Mouse (Mus musculus) mature B cell (primary cell): Measurements from ENCODE around the gene Zdhhc9.

Experiments
- in situ Hi-C: fragments of 300-500 bp; cut with MboI; formaldehyde crosslinking; loops from 2 replicates; pipeline ENCODE4 v1.14.3; 2019

Zdhhc9 gene

DNA sequence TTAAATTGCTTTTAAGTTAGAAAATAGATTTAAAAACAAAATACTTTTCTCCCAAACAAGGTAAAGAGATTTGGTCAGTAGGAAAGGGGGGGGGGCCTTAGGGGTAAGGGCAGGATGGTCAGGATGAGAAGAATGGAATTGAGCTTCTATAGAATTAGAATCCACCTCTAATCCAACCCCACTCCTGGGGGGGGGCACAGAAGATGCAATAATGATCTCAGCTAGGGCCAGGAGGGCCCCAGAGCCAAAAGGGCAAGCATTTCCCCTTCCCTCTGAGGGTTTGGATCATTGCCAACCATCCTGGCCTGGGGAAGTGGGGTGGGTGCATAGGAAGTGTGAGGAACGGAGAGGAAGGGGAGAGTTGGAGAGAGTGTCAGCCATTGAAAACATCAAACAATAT lies 38.3 kb downstream of the Zdhhc9 start:
- in situ Hi-C loops: no loop called here

DNA sequence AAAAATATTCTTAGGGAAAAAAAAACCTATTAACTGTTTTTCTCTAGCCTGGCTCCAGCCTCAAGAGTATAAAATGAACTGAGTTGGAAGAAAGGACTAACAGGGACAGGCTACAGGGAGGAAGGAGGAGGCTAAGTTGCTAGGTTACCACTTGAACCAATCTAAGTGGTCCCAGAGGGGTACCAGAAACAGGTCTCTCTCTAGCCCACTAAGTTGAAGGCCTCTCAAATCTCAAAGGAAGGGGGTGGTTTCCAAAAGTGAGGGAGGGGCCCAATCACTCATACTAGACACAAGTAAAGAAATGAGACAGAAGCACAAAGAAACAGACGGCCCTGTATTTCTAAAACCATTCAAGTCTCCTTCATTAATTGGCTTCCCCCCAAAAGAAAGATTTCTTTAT lies 38.8 kb downstream of the Zdhhc9 start:
- in situ Hi-C loops: no loop called here

DNA sequence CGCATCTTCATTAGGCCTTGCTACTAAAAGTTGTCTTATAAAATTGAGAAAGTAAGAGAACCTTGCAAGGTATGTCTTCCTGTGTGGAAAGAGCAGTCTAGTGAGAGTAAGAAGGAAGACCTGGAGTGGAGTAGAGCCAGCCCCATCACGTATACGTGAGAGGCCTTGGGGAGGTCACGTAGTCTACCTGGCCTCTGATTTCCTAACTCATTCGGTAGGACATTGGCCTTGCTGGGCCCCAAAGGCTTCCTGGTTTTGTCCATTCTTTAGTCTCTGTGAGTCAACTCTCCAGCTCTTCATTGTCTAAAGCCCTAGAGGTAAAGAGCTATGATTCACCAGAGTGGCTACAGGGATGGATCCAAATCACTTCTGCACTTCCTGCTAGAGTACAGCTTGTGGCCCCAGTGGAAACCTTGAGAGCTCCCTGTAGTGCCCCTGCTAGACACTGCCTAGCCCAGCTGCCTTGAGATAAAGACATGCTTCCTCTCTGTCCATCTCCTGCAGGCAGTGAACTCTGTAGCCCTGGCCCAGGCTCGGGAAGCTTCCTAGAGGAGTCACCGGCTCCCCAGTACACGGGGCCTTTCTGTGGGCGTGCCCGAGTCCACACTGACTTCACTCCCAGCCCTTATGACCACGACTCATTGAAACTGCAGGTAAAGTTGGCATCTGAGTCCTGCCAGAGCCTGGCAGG lies 50.3 kb downstream of the Zdhhc9 start:
- in situ Hi-C loops: no loop called here

GRCm38 (mm10) chrX:48157396-48157795 lies 51.3 kb downstream of the Zdhhc9 start:
- in situ Hi-C loops: no loop called here

DNA sequence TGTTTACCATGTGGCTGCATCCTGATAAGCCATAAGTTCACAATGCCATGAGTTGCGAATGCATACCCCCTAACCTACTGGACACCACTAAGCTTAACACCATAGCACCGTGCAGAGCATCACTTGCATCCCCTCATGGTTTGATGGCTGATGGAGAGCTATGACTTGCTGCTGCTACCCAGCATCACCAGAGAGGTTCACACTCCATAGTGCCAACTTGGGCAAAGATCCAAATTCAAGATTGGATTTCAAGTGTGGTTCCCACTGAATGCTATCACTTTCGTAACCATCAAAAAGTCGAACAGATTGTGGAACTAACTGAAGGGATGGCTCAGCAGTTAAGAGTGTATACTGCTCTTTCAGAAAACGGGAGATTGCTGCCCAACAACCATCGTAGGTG lies 53.2 kb downstream of the Zdhhc9 start:
- in situ Hi-C loops: no loop called here

DNA sequence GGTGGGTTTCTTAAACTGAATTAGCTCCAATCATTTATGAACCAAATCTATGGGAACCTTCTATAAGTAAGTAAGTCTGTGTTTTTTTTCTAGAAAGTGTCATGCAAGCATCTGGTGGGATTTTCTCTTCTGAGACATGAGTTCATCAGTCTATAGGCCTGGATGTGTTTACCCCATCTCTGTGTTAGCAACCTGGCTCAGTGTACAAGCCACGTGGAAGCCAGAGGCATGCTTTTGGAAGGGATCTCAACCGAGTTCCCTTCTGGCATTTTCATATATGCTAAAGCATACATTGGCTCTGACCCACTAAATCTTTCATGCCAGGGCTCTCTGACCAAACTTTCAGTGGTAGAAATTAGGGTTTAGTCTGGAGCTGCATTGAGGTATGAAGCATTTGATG lies 54.7 kb downstream of the Zdhhc9 start:
- in situ Hi-C loops: no loop called here

GRCm38 (mm10) chrX:48153414-48153813 lies 55.3 kb downstream of the Zdhhc9 start:
- in situ Hi-C loops: no loop called here

DNA sequence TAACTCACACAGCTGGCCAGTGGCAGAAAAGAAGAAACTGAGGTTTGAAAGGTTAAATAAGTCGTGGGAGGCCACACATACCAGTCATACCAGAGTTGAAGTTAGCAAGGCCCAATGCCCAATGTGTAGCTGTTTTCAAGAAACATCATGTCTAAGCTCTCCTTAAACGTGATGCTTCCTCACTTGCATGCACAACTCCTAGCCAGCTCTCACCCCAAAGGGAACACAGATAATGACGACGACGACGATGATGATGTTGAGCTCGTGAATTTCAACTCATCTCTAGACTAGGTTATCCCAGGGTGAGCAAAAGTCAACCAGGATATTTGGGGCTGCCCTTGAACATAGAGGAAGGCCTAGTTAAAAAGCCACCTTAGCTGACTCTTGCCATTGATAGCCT lies 56.6 kb downstream of the Zdhhc9 start:
- in situ Hi-C loops: no loop called here

DNA sequence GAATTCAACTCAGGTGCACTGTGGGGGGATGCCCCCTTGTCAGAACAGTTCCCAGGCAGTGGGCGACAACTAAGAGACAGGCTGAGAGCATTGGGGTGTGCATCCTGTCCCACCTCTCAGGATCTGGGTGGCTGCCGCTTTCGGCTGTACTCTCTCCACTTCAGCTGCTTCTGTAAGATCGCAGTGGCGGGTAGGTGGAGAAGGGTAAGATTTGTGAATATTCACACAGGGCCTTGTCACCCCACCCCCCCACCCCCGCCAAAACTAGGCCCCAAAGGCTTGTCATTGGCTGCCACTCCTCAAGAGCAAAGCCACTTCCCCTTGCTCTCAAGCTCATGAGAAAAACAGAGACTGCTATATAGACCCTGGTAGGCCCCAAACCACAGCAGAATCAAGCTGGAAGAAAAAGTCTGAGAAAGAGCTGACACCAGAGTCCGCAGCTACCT lies 60.9 kb downstream of the Zdhhc9 start:
- in situ Hi-C loops: no loop called here

DNA sequence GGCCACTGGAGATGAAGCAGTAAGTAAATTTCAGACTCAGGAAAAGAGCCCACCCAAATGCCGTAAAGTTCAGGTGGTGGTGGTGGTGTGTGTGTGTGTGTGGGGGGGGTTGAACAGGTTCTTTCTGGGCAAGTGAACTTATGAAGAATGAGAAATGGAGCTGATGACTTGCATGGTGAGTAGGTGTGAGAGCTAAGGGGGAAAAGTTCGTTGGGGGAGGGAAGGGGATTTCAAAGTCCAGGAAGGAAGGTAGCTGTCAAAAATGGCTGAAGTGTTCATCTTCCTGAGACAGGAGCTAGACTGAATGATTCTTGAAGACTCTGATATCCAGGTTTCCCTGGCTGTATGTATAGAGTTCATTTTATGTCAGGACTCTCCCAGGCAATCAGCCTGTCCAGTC lies 61.5 kb downstream of the Zdhhc9 start:
- in situ Hi-C loops: no loop called here

DNA sequence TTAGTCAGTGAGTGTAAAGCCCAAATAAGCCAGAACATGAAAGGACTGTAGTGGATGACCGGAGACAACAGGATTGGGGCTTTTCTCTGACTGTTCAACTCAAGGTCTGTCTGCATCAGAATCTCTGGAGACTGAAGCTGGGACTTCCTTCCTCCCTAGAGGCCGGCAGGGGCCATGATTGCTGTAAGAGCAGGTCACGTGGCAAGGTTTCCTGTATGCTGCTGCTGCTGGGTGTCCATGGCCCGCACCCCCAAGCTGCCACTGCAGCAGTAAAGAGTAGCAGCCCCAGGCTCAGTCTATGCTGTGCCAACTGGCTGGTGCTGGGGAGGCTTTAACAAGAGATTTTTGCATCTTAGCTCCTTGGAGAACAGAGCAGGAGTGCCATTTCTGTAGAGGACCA lies 62.4 kb downstream of the Zdhhc9 start, which contains the start of gene Sash3:
Sash3 (plus strand) TSS at position 175 of the 400 bp plus-strand sequence.
- in situ Hi-C loops: no loop called here

DNA sequence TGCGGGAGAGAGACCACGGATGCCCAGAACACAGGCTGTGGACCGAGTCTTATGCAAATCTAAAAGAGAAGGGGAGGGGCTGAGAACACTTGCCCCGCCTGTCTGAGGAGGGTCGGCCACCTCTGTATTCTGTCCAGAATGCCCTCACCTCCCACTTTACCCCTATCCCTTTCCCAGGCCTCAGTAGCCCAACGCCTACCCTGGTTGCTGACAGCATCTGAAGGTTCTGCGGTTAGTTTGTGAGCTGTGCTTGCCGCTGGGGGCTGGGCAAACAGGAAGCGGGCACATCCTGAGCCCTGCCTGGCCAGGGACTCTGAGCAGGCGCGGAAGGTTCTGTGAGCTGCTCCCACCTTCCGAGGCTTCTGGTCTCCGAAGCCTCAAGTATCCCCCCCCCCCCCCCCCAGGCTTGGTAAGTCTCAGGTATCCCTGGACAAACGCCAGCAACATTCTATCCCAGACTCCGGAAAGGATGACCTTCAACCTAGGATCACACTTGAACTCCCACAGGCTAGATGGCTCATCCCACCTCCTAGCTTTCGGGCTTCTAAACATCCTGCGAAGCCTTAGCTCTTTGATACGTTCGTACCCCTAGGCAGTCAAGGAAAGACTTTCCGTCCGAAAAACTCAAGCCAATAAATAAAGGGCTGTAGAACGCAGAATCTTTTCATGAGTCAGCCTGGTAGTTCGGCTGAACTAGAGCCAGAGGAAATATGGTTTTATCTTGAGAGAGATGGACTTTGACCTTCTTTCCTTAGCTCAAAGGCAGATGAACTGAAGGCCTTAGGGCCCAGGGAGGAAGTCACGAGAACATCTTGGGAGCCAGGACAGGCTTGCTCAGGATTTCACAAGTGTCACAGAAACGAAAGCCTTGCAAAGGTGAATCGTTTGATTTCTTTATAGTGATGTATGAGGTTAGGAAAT lies 65.0 kb downstream of the Zdhhc9 start:
- in situ Hi-C loops: no loop called here

- in situ Hi-C loops: no loop called here
Observed at GRCm38 (mm10) chrX:48141481-48141880, 67.2 kb downstream of the Zdhhc9 start.

GRCm38 (mm10) chrX:48140286-48140877 lies 68.3 kb downstream of the Zdhhc9 start:
- in situ Hi-C loops: no loop called here

- in situ Hi-C loops: no loop called here
Observed at GRCm38 (mm10) chrX:48139368-48140285, 69.1 kb downstream of the Zdhhc9 start.

GRCm38 (mm10) chrX:48138539-48139275 lies 70.0 kb downstream of the Zdhhc9 start:
- in situ Hi-C loops: no loop called here

DNA sequence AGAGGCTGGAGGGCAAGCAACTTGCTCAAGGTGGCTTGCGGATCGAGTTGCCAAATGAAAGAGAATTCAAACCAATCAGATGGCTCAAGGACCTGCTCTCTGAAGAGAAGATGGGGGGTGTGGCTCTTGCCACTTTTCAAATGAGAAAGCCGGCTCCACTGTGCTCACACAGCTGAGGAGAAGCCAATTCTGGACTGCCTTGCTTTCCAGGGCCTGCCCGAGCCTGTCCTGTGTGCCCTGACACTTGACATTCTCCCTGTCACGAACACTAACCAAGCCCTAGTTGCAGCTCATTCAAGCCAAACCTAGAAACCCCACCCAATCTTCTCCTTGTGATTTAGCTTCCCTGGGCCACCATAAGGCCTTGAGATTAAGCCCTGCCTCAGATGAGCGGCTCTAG lies 70.7 kb downstream of the Zdhhc9 start:
- in situ Hi-C loops: no loop called here

- in situ Hi-C loops: no loop called here
Observed at GRCm38 (mm10) chrX:48136935-48137334, 71.7 kb downstream of the Zdhhc9 start.

DNA sequence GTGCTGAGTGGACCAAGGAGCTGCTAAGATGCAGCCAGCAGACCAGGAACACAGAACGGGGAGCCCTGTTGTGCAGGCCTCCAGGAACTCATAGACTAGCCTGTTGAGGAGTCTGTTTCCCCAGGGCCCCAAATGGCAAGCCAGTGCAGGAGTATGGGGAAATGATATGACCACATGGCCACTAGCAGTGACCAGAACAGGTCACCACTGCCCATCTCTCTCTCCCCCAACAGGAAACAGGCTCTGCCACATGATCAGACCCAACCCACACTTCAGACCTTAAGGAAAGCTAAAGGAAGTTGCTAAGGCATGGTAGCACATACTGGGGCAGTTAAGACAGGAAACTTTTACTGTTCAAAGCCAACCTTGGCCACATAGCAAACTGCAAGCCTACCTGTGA lies 79.5 kb downstream of the Zdhhc9 start:
- in situ Hi-C loops: no loop called here

DNA sequence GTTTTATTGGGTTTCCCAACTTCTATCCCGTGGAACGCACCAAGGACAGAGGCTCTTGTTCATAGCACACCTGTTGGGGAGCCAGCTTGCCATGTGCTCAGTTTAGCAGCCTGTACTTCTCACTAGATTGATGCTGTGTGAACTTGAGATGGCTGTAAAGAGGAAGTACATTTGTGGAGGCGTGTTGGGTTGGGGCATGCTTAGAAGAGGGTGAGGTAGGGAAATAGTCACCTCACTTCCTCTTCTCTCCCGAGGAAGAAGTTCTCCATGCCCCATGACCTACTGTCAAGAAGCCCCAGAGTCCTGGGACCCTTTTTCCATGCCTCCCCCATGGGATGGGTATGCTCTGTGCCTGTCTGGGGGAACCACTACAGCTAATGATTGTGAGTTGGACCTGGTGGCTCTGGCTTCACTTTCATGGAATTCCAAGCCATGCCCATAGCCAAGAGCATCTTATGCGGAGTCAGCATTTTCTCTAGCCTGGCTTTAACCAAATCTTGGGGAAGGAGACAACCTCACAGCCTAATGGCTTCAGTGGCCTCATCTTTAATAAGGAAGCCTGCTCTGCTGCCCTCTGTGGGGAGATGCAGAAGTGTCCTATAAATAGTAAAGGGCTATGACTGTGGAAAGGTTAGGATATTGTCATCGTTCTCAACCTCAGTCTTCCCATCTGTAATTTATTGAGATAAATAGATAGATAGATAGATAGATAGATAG lies 81.0 kb downstream of the Zdhhc9 start:
- in situ Hi-C loops: no loop called here
